In the genomic region with DNA sequence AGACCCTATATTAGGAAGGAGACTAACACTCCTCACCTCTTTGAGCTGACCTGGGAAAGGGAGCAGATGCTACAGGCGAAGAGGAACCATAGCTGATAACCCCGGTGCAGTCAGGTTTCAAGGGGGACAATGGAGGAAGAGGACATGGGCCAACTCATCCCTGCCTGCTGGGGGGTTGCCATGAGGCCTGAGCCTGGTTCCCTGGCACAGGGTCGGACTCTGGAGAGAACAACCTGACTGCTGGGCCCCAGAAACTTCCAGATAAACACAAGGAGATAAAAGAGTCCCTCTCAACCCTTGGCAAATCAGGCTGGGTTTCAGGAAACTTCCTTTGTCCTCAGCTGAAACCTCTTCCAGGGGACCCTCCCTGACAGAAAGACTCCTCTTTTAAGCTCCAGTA, we compare ENCODE assay signal across 10 mouse cellular contexts. TPM values are rescaled to one million over a fixed set of nuclear protein-coding genes. Genes with fewer than 3 reads are reported as not detected.
DNase-seq lines count a peak whose midpoint lies in the region; ATAC-seq and TF ChIP-seq lines count a peak whose summit lies in the region.
"Had no signal": no experiment of that assay in that cellular context is flagged by ENCODE, and none has a peak within 500 bp of the region (broad histone marks: within the 10 kb centered on the region; RNA-seq: fewer than 3 reads in every experiment).

No protein-coding gene starts in this region.

- ATAC-seq in heart, embryonic 11.5 days (replicated peaks; ENCODE audit: insufficient number of reproducible peaks, low FRiP score, low TSS enrichment) = no peak
- ATAC-seq in liver, postnatal 0 days = no peak
- ATAC-seq in liver, embryonic 11.5 days (replicated peaks; ENCODE audit: low FRiP score) = no peak
- ATAC-seq in embryonic facial prominence, embryonic 14.5 days (ENCODE audit: low read depth) = no peak

- no peaks in the 10 kb centered on the region; the same call in 1 of the 2 replicates for H3K27me3 ChIP-seq in heart, embryonic 11.5 days (ENCODE audit: control insufficient read depth, insufficient read depth, low read length)
- H3K27me3 ChIP-seq in liver, postnatal 0 days (ENCODE audit: insufficient read depth, low read length) = no peaks in the 10 kb centered on the region
- H3K27me3 ChIP-seq in liver, embryonic 11.5 days (replicated peaks; ENCODE audit: control insufficient read depth, insufficient read depth, low read length) = peaks cover 7% of the 10 kb centered on the region; the same call in 1 of the 2 replicates
- H3K27me3 ChIP-seq in embryonic facial prominence, embryonic 14.5 days (replicated peaks; ENCODE audit: control insufficient read depth, insufficient read depth, low read length) = no peaks in the 10 kb centered on the region
- H3K27me3 ChIP-seq in cerebellum, adult 2 months (ENCODE audit: control insufficient read depth, insufficient read depth, low read length) = no peaks in the 10 kb centered on the region

- DNase-seq in heart, postnatal 36 days = no peak
- DNase-seq in liver, postnatal 0 days = no peak
- no peak for DNase-seq in liver, embryonic 11.5 days (ENCODE audit: low spot score)
- no peak for DNase-seq in embryonic facial prominence, embryonic 14.5 days (ENCODE audit: low spot score)
- peak; percentile 40 for DNase-seq in lung, postnatal 10 days
- DNase-seq in ovary, adult 18-20 months (ENCODE audit: low spot score) = no peak
- no peak for DNase-seq in cerebellum, adult 2 months
- DNase-seq: thymus, adult 2 months had no signal

- no peaks in the 10 kb centered on the region for H3K36me3 ChIP-seq in heart, embryonic 11.5 days (ENCODE audit: control insufficient read depth, insufficient read depth, low read length)
- H3K36me3 ChIP-seq in liver, postnatal 0 days (replicated peaks; ENCODE audit: insufficient read depth, low read length) = no peaks in the 10 kb centered on the region
- H3K36me3 ChIP-seq in liver, embryonic 11.5 days (ENCODE audit: control insufficient read depth, insufficient read depth, low read length) = 0 out of 2 replicates have a peak, but pooled peaks cover 2% of the 10 kb centered on the region
- H3K36me3 ChIP-seq in embryonic facial prominence, embryonic 14.5 days (ENCODE audit: control insufficient read depth, insufficient read depth, low read length) = no peaks in the 10 kb centered on the region
- H3K36me3 ChIP-seq: limb, embryonic 12.5 days had no signal

- WGBS in heart, embryonic 11.5 days (ENCODE audit: insufficient replicate concordance) = 56% methylated on average over 3 of the region's 3 CpGs
- 52% methylated on average over 3 of the region's 3 CpGs for WGBS in liver, postnatal 0 days (ENCODE audit: insufficient replicate concordance)
- WGBS in liver, embryonic 11.5 days = 31% methylated on average over 3 of the region's 3 CpGs
- 60% methylated on average over 3 of the region's 3 CpGs for WGBS in embryonic facial prominence, embryonic 14.5 days
- 33% methylated on average over 3 of the region's 3 CpGs for WGBS in cerebellum, adult 2 months

- no peak for TF ChIP-seq CTCF in liver, postnatal 0 days (IDR thresholded peaks at IDR 0.05; ENCODE audit: low read depth)
- TF ChIP-seq CTCF in cerebellum, adult 2 months (IDR thresholded peaks at IDR 0.05; ENCODE audit: borderline replicate concordance, insufficient read depth, low read depth, low read length) = no peak

- H3K9me3 ChIP-seq in heart, embryonic 11.5 days (replicated peaks; ENCODE audit: control insufficient read depth, low read length) = no peaks in the 10 kb centered on the region
- no peaks in the 10 kb centered on the region for H3K9me3 ChIP-seq in liver, postnatal 0 days (ENCODE audit: low read length)
- no peaks in the 10 kb centered on the region for H3K9me3 ChIP-seq in liver, embryonic 11.5 days (ENCODE audit: control insufficient read depth, low read length)
- H3K9me3 ChIP-seq in embryonic facial prominence, embryonic 14.5 days (ENCODE audit: control insufficient read depth, low read length) = no peaks in the 10 kb centered on the region
- H3K9me3 ChIP-seq: limb, embryonic 12.5 days had no signal

- TF ChIP-seq EP300 in liver, postnatal 0 days (IDR thresholded peaks at IDR 0.05; ENCODE audit: low read depth) = no peak

- intact Hi-C loops in heart, postnatal 36 days (cut with DNase I) = no loop called here

- H3K4me1 ChIP-seq in heart, embryonic 11.5 days (ENCODE audit: control insufficient read depth, insufficient read depth, low read length) = peaks cover 50% of the 10 kb centered on the region
- H3K4me1 ChIP-seq in liver, postnatal 0 days (ENCODE audit: insufficient read depth) = peaks cover 13% of the 10 kb centered on the region; the same call in 1 of the 2 replicates
- peaks cover 26% of the 10 kb centered on the region for H3K4me1 ChIP-seq in liver, embryonic 11.5 days (replicated peaks; ENCODE audit: control insufficient read depth, insufficient read depth, low read length)
- H3K4me1 ChIP-seq in embryonic facial prominence, embryonic 14.5 days (ENCODE audit: control insufficient read depth, insufficient read depth, low read length) = peaks cover 12% of the 10 kb centered on the region; the same call in 1 of the 2 replicates
- H3K4me1 ChIP-seq in cerebellum, adult 2 months (ENCODE audit: control insufficient read depth, insufficient read depth, low read length) = peaks cover 24% of the 10 kb centered on the region

- H3K9ac ChIP-seq in heart, embryonic 11.5 days (ENCODE audit: low read depth, low read length) = no peak overlapping the region
- no peak overlapping the region for H3K9ac ChIP-seq in liver, postnatal 0 days (replicated peaks)
- no peak overlapping the region; the same call in 1 of the 2 replicates for H3K9ac ChIP-seq in liver, embryonic 11.5 days (ENCODE audit: low read depth, low read length)
- H3K9ac ChIP-seq in embryonic facial prominence, embryonic 14.5 days (ENCODE audit: low read depth, low read length) = no peak overlapping the region
- H3K9ac ChIP-seq: limb, embryonic 12.5 days had no signal

- peak overlapping the region; percentile 54; the same call in 1 of the 2 replicates for H3K27ac ChIP-seq in heart, embryonic 11.5 days (ENCODE audit: low read depth, low read length)
- H3K27ac ChIP-seq in liver, postnatal 0 days (ENCODE audit: low read depth) = 0 out of 2 replicates have a peak overlapping the region, but pooled peaks have one; percentile 39
- H3K27ac ChIP-seq in liver, embryonic 11.5 days (ENCODE audit: low read depth, low read length) = no peak overlapping the region
- H3K27ac ChIP-seq in embryonic facial prominence, embryonic 14.5 days (replicated peaks; ENCODE audit: low read depth, low read length) = peak overlapping the region; percentile 55; the same call in 1 of the 2 replicates
- H3K27ac ChIP-seq in cerebellum, adult 2 months (ENCODE audit: insufficient read depth, low read length) = no peak overlapping the region

- TF ChIP-seq POLR2A in cerebellum, adult 2 months (IDR thresholded peaks at IDR 0.05; ENCODE audit: borderline replicate concordance, insufficient read depth, low read length) = no peak

- no peak overlapping the region for H3K4me2 ChIP-seq in heart, embryonic 11.5 days
- no peak overlapping the region for H3K4me2 ChIP-seq in liver, postnatal 0 days (ENCODE audit: low read depth, low read length)
- H3K4me2 ChIP-seq in liver, embryonic 11.5 days = no peak overlapping the region
- no peak overlapping the region for H3K4me2 ChIP-seq in embryonic facial prominence, embryonic 14.5 days (ENCODE audit: low read depth, low read length)
- H3K4me2 ChIP-seq: limb, embryonic 12.5 days had no signal

- no peak overlapping the region for H3K4me3 ChIP-seq in heart, embryonic 11.5 days (ENCODE audit: low read depth, low read length)
- no peak overlapping the region for H3K4me3 ChIP-seq in liver, postnatal 0 days (ENCODE audit: low read depth, low read length)
- no peak overlapping the region for H3K4me3 ChIP-seq in liver, embryonic 11.5 days (ENCODE audit: low read depth, low read length)
- no peak overlapping the region for H3K4me3 ChIP-seq in embryonic facial prominence, embryonic 14.5 days (ENCODE audit: low read depth, low read length)
- H3K4me3 ChIP-seq in cerebellum, adult 2 months (replicated peaks; ENCODE audit: insufficient read depth, low read depth, low read length) = no peak overlapping the region
- H3K4me3 ChIP-seq: limb, embryonic 12.5 days had no signal

RNA-seq across cellular contexts. Expression of gene Lama5, which starts 7.4 kb away (rescaled TPM):
- polyA plus RNA-seq in heart, embryonic 11.5 days (2014; fragmentation: Nextera tagmentation; extraction: Ambion mirVana) = 24.0 and 27.5 TPM in 2 replicates
- total RNA-seq in heart, postnatal 36 days (2021) = 10 to 100 TPM; 70.7 to 76.3 TPM
- 2.1 and 2.2 TPM in 2 replicates for polyA plus RNA-seq in liver, postnatal 0 days (2015; fragmentation: Nextera tagmentation; extraction: Ambion mirVana)
- 10.7 and 15.5 TPM in 2 replicates for polyA plus RNA-seq in liver, embryonic 11.5 days (2014; fragmentation: Nextera tagmentation; extraction: Ambion mirVana)
- 25.2 and 28.2 TPM in 2 replicates for polyA plus RNA-seq in embryonic facial prominence, embryonic 14.5 days (2014; fragmentation: Nextera tagmentation; extraction: Ambion mirVana)
- polyA plus RNA-seq in cerebellum, adult 2 months (2012; rRNA removed) = 6.4 and 7.0 TPM in 2 replicates

RNA-seq across cellular contexts. Expression of gene Rps21, which starts 38.9 kb away (rescaled TPM):
- 347 and 390 TPM in 2 replicates for polyA plus RNA-seq in heart, embryonic 11.5 days (2014; fragmentation: Nextera tagmentation; extraction: Ambion mirVana)
- total RNA-seq in heart, postnatal 36 days (2021) = 100 to 1,000 TPM; 500 to 574 TPM
- polyA plus RNA-seq in liver, postnatal 0 days (2015; fragmentation: Nextera tagmentation; extraction: Ambion mirVana) = 382 and 393 TPM in 2 replicates
- 736 and 852 TPM in 2 replicates for polyA plus RNA-seq in liver, embryonic 11.5 days (2014; fragmentation: Nextera tagmentation; extraction: Ambion mirVana)
- polyA plus RNA-seq in embryonic facial prominence, embryonic 14.5 days (2014; fragmentation: Nextera tagmentation; extraction: Ambion mirVana) = 689 and 787 TPM in 2 replicates
- polyA plus RNA-seq in cerebellum, adult 2 months (2012; rRNA removed) = 1,729 and 1,776 TPM in 2 replicates

RNA-seq across cellular contexts. Expression of gene Adrm1, which starts 47.0 kb away (rescaled TPM):
- polyA plus RNA-seq in heart, embryonic 11.5 days (2014; fragmentation: Nextera tagmentation; extraction: Ambion mirVana) = 121 and 126 TPM in 2 replicates
- 10 to 100 TPM; 86.6 to 89.7 TPM for total RNA-seq in heart, postnatal 36 days (2021)
- polyA plus RNA-seq in liver, postnatal 0 days (2015; fragmentation: Nextera tagmentation; extraction: Ambion mirVana) = 91.9 and 98.0 TPM in 2 replicates
- polyA plus RNA-seq in liver, embryonic 11.5 days (2014; fragmentation: Nextera tagmentation; extraction: Ambion mirVana) = 211 and 217 TPM in 2 replicates
- polyA plus RNA-seq in embryonic facial prominence, embryonic 14.5 days (2014; fragmentation: Nextera tagmentation; extraction: Ambion mirVana) = 130 and 142 TPM in 2 replicates
- 111 and 114 TPM in 2 replicates for polyA plus RNA-seq in cerebellum, adult 2 months (2012; rRNA removed)

RNA-seq across cellular contexts. Expression of gene Cables2, which starts 55.1 kb away (rescaled TPM):
- polyA plus RNA-seq in heart, embryonic 11.5 days (2014; fragmentation: Nextera tagmentation; extraction: Ambion mirVana) = 11.8 TPM in 2 replicates
- total RNA-seq in heart, postnatal 36 days (2021) = 10 to 100 TPM; 11.2 to 13.5 TPM
- polyA plus RNA-seq in liver, postnatal 0 days (2015; fragmentation: Nextera tagmentation; extraction: Ambion mirVana) = 4.7 and 5.2 TPM in 2 replicates
- polyA plus RNA-seq in liver, embryonic 11.5 days (2014; fragmentation: Nextera tagmentation; extraction: Ambion mirVana) = 9.4 and 9.6 TPM in 2 replicates
- 16.5 and 17.4 TPM in 2 replicates for polyA plus RNA-seq in embryonic facial prominence, embryonic 14.5 days (2014; fragmentation: Nextera tagmentation; extraction: Ambion mirVana)
- polyA plus RNA-seq in cerebellum, adult 2 months (2012; rRNA removed) = 46.3 and 51.7 TPM in 2 replicates

Comparison
In these comparisons a context has a peak if more than half of its experiments do, and no peak if none do; other contexts are left out.
1. H3K27ac ChIP-seq: peak in heart, embryonic 11.5 days (single experiment), liver, postnatal 0 days (single experiment) and embryonic facial prominence, embryonic 14.5 days (single experiment); none in liver, embryonic 11.5 days (single experiment) and cerebellum, adult 2 months (single experiment).